Mouse (Mus musculus): ENCODE results near the gene Gm10577. TPM values are rescaled to one million over a fixed set of nuclear protein-coding genes. Genes with fewer than 3 reads are reported as not detected.

Gm10577 gene
- total RNA-seq (2021): not detected

GRCm38 (mm10) chr4:101020596-101020995, at the start of gene Gm10577:
TSS of gene Gm10577 (minus strand) at chr4:101020696.
- DNase-seq: no peak

GRCm38 (mm10) chr4:101069154-101069971, 48.9 kb upstream of the Gm10577 start:
- peak; percentile 35 for DNase-seq

GRCm38 (mm10) chr4:101068786-101069153, 48.3 kb upstream of the Gm10577 start, which contains the start of gene Raver2:
TSS of gene Raver2 (plus strand) at chr4:101068983.
- DNase-seq: peak; percentile 69

GRCm38 (mm10) chr4:101066401-101066800, 45.9 kb upstream of the Gm10577 start:
- DNase-seq: no peak

- DNase-seq: no peak
Observed at GRCm38 (mm10) chr4:101062146-101062545, 41.6 kb upstream of the Gm10577 start.

- peak; percentile 9 for DNase-seq
Observed at GRCm38 (mm10) chr4:101046576-101046975, 26.1 kb upstream of the Gm10577 start.

GRCm38 (mm10) chr4:101044149-101044548, 23.7 kb upstream of the Gm10577 start:
- no peak for DNase-seq

- peak; percentile 31 for DNase-seq
Observed at GRCm38 (mm10) chr4:101043691-101044090, 23.2 kb upstream of the Gm10577 start.

- no peak for DNase-seq
Observed at GRCm38 (mm10) chr4:101037156-101037555, 16.7 kb upstream of the Gm10577 start.

- DNase-seq: no peak
Observed at GRCm38 (mm10) chr4:101035131-101035530, 14.6 kb upstream of the Gm10577 start.

- no peak for DNase-seq
Observed at GRCm38 (mm10) chr4:101033047-101033446, 12.6 kb upstream of the Gm10577 start.

- no peak for DNase-seq
Observed at GRCm38 (mm10) chr4:101027852-101028411, 7.4 kb upstream of the Gm10577 start.

GRCm38 (mm10) chr4:101026995-101027394, 6.5 kb upstream of the Gm10577 start:
- DNase-seq: no peak

- no peak for DNase-seq
Observed at GRCm38 (mm10) chr4:101026566-101026965, 6.1 kb upstream of the Gm10577 start.

GRCm38 (mm10) chr4:101017806-101018205, 2.7 kb downstream of the Gm10577 start:
- no peak for DNase-seq

GRCm38 (mm10) chr4:101009092-101009491, 11.4 kb downstream of the Gm10577 start:
- no peak for DNase-seq

GRCm38 (mm10) chr4:101008362-101008769, 12.1 kb downstream of the Gm10577 start:
- no peak for DNase-seq

- DNase-seq: no peak
Observed at GRCm38 (mm10) chr4:101002961-101003360, 17.5 kb downstream of the Gm10577 start.

- no peak for DNase-seq
Observed at GRCm38 (mm10) chr4:101001073-101001472, 19.4 kb downstream of the Gm10577 start.

GRCm38 (mm10) chr4:101000622-101001021, 19.9 kb downstream of the Gm10577 start:
- DNase-seq: no peak

GRCm38 (mm10) chr4:100998906-100999305, 21.6 kb downstream of the Gm10577 start:
- DNase-seq: no peak

- DNase-seq: peak; percentile 66
Observed at GRCm38 (mm10) chr4:100998145-100998544, 22.4 kb downstream of the Gm10577 start.

- no peak for DNase-seq
Observed at GRCm38 (mm10) chr4:100996060-100996651, 24.3 kb downstream of the Gm10577 start.

GRCm38 (mm10) chr4:100995617-100996016, 24.9 kb downstream of the Gm10577 start:
- no peak for DNase-seq

Measured in heart, postnatal 4 days (tissue).